ENCODE assay signal across 26 mouse cellular contexts in the genomic region with DNA sequence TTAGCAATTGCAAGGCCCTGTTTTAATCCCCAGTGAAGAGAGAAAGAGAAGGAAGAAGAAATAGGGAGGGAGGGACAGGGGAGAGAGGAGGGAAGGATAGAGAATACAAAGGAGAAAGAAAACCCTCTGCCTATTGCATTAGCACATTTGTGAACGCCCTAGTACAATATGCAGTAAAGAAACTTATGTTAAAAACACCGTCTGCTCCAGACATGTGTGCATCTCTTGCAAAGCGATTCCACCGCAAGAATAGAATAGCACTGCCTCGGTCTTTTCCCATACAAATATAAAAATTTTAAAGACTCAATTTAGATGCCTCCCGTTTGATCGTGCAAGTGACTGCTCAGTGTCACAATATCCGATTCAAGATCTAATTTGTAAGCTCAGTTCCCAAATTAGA. TPM values are rescaled to one million over a fixed set of nuclear protein-coding genes. Genes with fewer than 3 reads are reported as not detected.
DNase-seq lines count a peak whose midpoint lies in the region; ATAC-seq lines count a peak whose summit lies in the region.
"Had no signal": no experiment of that assay in that cellular context is flagged by ENCODE, and none has a peak within 500 bp of the region (broad histone marks: within the 10 kb centered on the region; RNA-seq: fewer than 3 reads in every experiment).

No protein-coding gene starts in this region.

- DNase-seq in forebrain, embryonic 10.5 days (ENCODE audit: extremely low spot score, low spot score) = no peak
- DNase-seq in forebrain, embryonic 11.5 days (ENCODE audit: low spot score) = no peak
- no peak for DNase-seq in heart, postnatal 14 days
- no peak for DNase-seq in heart, adult 8-10 months (ENCODE audit: low spot score)
- DNase-seq in layer of hippocampus, adult 9-11 months = peak; percentile 26
- no peak for DNase-seq in layer of hippocampus, postnatal 25 days (ENCODE audit: extremely low spot score in 1 of 2, low spot score in 1 of 2)
- DNase-seq: adrenal gland, adult 8-10 months; adrenal gland, postnatal 36 days; B cell, adult 2 months; cerebellum, adult 11 months; cerebellum, adult 8-10 months; cerebellum, postnatal 14 days; gastrocnemius, postnatal 14 days; kidney, adult 18-20 months had no signal

- no peak overlapping the region for H3K9ac ChIP-seq in forebrain, embryonic 11.5 days (ENCODE audit: low read length)
- no peak overlapping the region for H3K9ac ChIP-seq in heart, embryonic 11.5 days (ENCODE audit: low read depth, low read length)
- H3K9ac ChIP-seq in heart, embryonic 15.5 days = no peak overlapping the region
- H3K9ac ChIP-seq: embryonic facial prominence, embryonic 15.5 days; forebrain, embryonic 12.5 days; hindbrain, embryonic 14.5 days; intestine, embryonic 15.5 days had no signal

- no peak overlapping the region for H3K4me2 ChIP-seq in forebrain, embryonic 11.5 days (ENCODE audit: low read depth, low read length, severe bottlenecking)
- no peak overlapping the region for H3K4me2 ChIP-seq in heart, embryonic 11.5 days
- H3K4me2 ChIP-seq in heart, embryonic 15.5 days = no peak overlapping the region
- H3K4me2 ChIP-seq: embryonic facial prominence, embryonic 15.5 days; forebrain, embryonic 12.5 days; hindbrain, embryonic 14.5 days; intestine, embryonic 15.5 days had no signal

- 90% methylated on average over 8 of the region's 8 CpGs for WGBS in forebrain, embryonic 10.5 days
- WGBS in forebrain, embryonic 11.5 days = 88% methylated on average over 8 of the region's 8 CpGs
- WGBS in heart, embryonic 11.5 days (ENCODE audit: insufficient replicate concordance) = 82% methylated on average over 8 of the region's 8 CpGs
- 82% methylated on average over 8 of the region's 8 CpGs for WGBS in heart, embryonic 15.5 days

- intact Hi-C loops in heart, postnatal 14 days (cut with DNase I) = no loop called here

- H3K9me3 ChIP-seq in forebrain, embryonic 10.5 days = no peaks in the 10 kb centered on the region
- no peaks in the 10 kb centered on the region for H3K9me3 ChIP-seq in forebrain, embryonic 11.5 days (ENCODE audit: control insufficient read depth, low read length)
- no peaks in the 10 kb centered on the region for H3K9me3 ChIP-seq in heart, embryonic 11.5 days (replicated peaks; ENCODE audit: control insufficient read depth, low read length)
- no peaks in the 10 kb centered on the region for H3K9me3 ChIP-seq in heart, embryonic 15.5 days (replicated peaks)
- H3K9me3 ChIP-seq: embryonic facial prominence, embryonic 15.5 days; forebrain, embryonic 12.5 days; G1E; hindbrain, embryonic 10.5 days; intestine, embryonic 15.5 days had no signal

- peak overlapping the region; percentile 44; the same call in 1 of the 2 replicates for H3K27ac ChIP-seq in forebrain, embryonic 10.5 days
- no peak overlapping the region for H3K27ac ChIP-seq in forebrain, embryonic 11.5 days (ENCODE audit: low read depth, low read length)
- peak overlapping the region; percentile 42; the same call in 1 of the 2 replicates for H3K27ac ChIP-seq in heart, embryonic 11.5 days (ENCODE audit: low read depth, low read length)
- H3K27ac ChIP-seq in heart, embryonic 15.5 days = peak overlapping the region; percentile 64
- H3K27ac ChIP-seq: embryonic facial prominence, embryonic 15.5 days; forebrain, embryonic 12.5 days; hindbrain, embryonic 10.5 days; hindbrain, embryonic 14.5 days; intestine, embryonic 15.5 days had no signal

- no peaks in the 10 kb centered on the region for H3K27me3 ChIP-seq in forebrain, embryonic 10.5 days (ENCODE audit: poor library complexity, severe bottlenecking)
- H3K27me3 ChIP-seq in forebrain, embryonic 11.5 days (ENCODE audit: control insufficient read depth, insufficient read depth, low read length) = no peaks in the 10 kb centered on the region
- H3K27me3 ChIP-seq in heart, embryonic 11.5 days (ENCODE audit: control insufficient read depth, insufficient read depth, low read length) = no peaks in the 10 kb centered on the region
- no peaks in the 10 kb centered on the region for H3K27me3 ChIP-seq in heart, embryonic 15.5 days
- H3K27me3 ChIP-seq: embryonic facial prominence, embryonic 15.5 days; forebrain, embryonic 12.5 days; intestine, embryonic 15.5 days had no signal

- H3K36me3 ChIP-seq in forebrain, embryonic 10.5 days (replicated peaks) = no peaks in the 10 kb centered on the region
- H3K36me3 ChIP-seq in forebrain, embryonic 11.5 days (ENCODE audit: control insufficient read depth, insufficient read depth, low read length) = no peaks in the 10 kb centered on the region
- peaks cover 10% of the 10 kb centered on the region for H3K36me3 ChIP-seq in heart, embryonic 11.5 days (ENCODE audit: control insufficient read depth, insufficient read depth, low read length)
- H3K36me3 ChIP-seq in heart, embryonic 15.5 days = peaks cover 55% of the 10 kb centered on the region
- H3K36me3 ChIP-seq: embryonic facial prominence, embryonic 15.5 days; forebrain, embryonic 12.5 days; G1E; hindbrain, embryonic 10.5 days; intestine, embryonic 15.5 days had no signal

- no peak for ATAC-seq in forebrain, embryonic 11.5 days (replicated peaks; ENCODE audit: low FRiP score)
- ATAC-seq in heart, embryonic 11.5 days (replicated peaks; ENCODE audit: insufficient number of reproducible peaks, low FRiP score, low TSS enrichment) = no peak
- no peak for ATAC-seq in heart, embryonic 15.5 days (replicated peaks; ENCODE audit: insufficient number of reproducible peaks, insufficient read depth, low FRiP score, low read depth)
- ATAC-seq: CD4-positive, CD25-positive, alpha-beta regulatory T cell, adult 4 months; intestine, embryonic 15.5 days had no signal

- H3K4me3 ChIP-seq in forebrain, embryonic 10.5 days = no peak overlapping the region
- H3K4me3 ChIP-seq in forebrain, embryonic 11.5 days (ENCODE audit: low read depth, low read length) = no peak overlapping the region
- H3K4me3 ChIP-seq in heart, embryonic 11.5 days (ENCODE audit: low read depth, low read length) = no peak overlapping the region
- no peak overlapping the region for H3K4me3 ChIP-seq in heart, embryonic 15.5 days
- H3K4me3 ChIP-seq: embryonic facial prominence, embryonic 15.5 days; erythroblast, embryonic 14.5 days; forebrain, embryonic 12.5 days; hindbrain, embryonic 10.5 days; intestine, embryonic 15.5 days had no signal

- H3K4me1 ChIP-seq in forebrain, embryonic 10.5 days = peaks cover 15% of the 10 kb centered on the region
- no peaks in the 10 kb centered on the region for H3K4me1 ChIP-seq in forebrain, embryonic 11.5 days (replicated peaks; ENCODE audit: control insufficient read depth, insufficient read depth, low read length)
- H3K4me1 ChIP-seq in heart, embryonic 11.5 days (ENCODE audit: control insufficient read depth, insufficient read depth, low read length) = peaks cover 30% of the 10 kb centered on the region
- H3K4me1 ChIP-seq in heart, embryonic 15.5 days (replicated peaks) = peaks cover 50% of the 10 kb centered on the region
- H3K4me1 ChIP-seq: embryonic facial prominence, embryonic 15.5 days; hindbrain, embryonic 10.5 days; intestine, embryonic 15.5 days had no signal

RNA-seq across cellular contexts. Expression of a gene that starts 32.1 kb away (rescaled TPM):
- 1.8 and 2.2 TPM in 2 replicates for polyA plus RNA-seq in forebrain, embryonic 10.5 days (2016; fragmentation: Nextera tagmentation; extraction: Ambion mirVana)
- 0.41 and 0.65 TPM in 2 replicates for polyA plus RNA-seq in forebrain, embryonic 11.5 days (2014; fragmentation: Nextera tagmentation; extraction: Ambion mirVana)
- 1,008 and 1,229 TPM in 2 replicates for polyA plus RNA-seq in heart, embryonic 11.5 days (2014; fragmentation: Nextera tagmentation; extraction: Ambion mirVana)
- 1,000 to 10,000 TPM; 1,811 to 1,984 TPM for total RNA-seq in heart, postnatal 14 days (2021)
- 1,445 and 1,519 TPM in 2 replicates for polyA plus RNA-seq in heart, embryonic 15.5 days (2015; fragmentation: Nextera tagmentation; extraction: Ambion mirVana)
- 1,000 to 10,000 TPM; 1,621 to 2,329 (median 1,848) TPM for total RNA-seq in heart, adult 8-10 months (2022)
- total RNA-seq in layer of hippocampus, postnatal 25 days (2021) = 10 to 100 TPM; 16.9 to 17.6 TPM
- total RNA-seq: common myeloid progenitor, adult 5-6 weeks; granulocyte monocyte progenitor cell, adult 5-6 weeks had no signal
- polyA plus RNA-seq: erythroblast, embryonic 14.5 days; G1E had no signal

RNA-seq across cellular contexts. Expression of a gene that starts 50.6 kb away (rescaled TPM):
- polyA plus RNA-seq in forebrain, embryonic 10.5 days (2016; fragmentation: Nextera tagmentation; extraction: Ambion mirVana) = 20.5 and 24.8 TPM in 2 replicates
- polyA plus RNA-seq in forebrain, embryonic 11.5 days (2014; fragmentation: Nextera tagmentation; extraction: Ambion mirVana) = 16.1 and 16.3 TPM in 2 replicates
- polyA plus RNA-seq in heart, embryonic 11.5 days (2014; fragmentation: Nextera tagmentation; extraction: Ambion mirVana) = 17.7 and 19.9 TPM in 2 replicates
- total RNA-seq in heart, postnatal 14 days (2021) = 10 to 100 TPM; 56.9 to 59.5 TPM
- polyA plus RNA-seq in heart, embryonic 15.5 days (2015; fragmentation: Nextera tagmentation; extraction: Ambion mirVana) = 10.1 and 12.1 TPM in 2 replicates
- 100 to 1,000 TPM in 2 of 4 experiments, 10 to 100 TPM in 2; 78.6 to 124 (median 104) TPM for total RNA-seq in heart, adult 8-10 months (2022)
- total RNA-seq in layer of hippocampus, postnatal 25 days (2021) = 10 to 100 TPM; 16.7 to 17.3 TPM

Comparison
In these comparisons a context has a peak if more than half of its experiments do, and no peak if none do; other contexts are left out.
1. RNA of a gene that starts 32.1 kb away (polyA plus RNA-seq): 1,445 to 1,519 TPM in heart, embryonic 15.5 days and 1,008 to 1,229 TPM in heart, embryonic 11.5 days; 1.8 to 2.2 TPM in forebrain, embryonic 10.5 days and 0.41 to 0.65 TPM in forebrain, embryonic 11.5 days; every median in the first group is over 100 times any median in the second.